Mouse (Mus musculus) stomach, embryonic 16.5 days (tissue): ENCODE results near the gene Sfxn5. TPM values are rescaled to one million over a fixed set of nuclear protein-coding genes. Genes with fewer than 3 reads are reported as not detected.
A peak's percentile ranks its signal among the peaks of the same experiment; 100 is the strongest.

Experiments
- ATAC-seq: fragments of 200-750 bp; cut with Nextera tagmentation; 2 replicates; pipeline ENCODE4 v1.8.0; 2017; ENCODE audit warnings: moderate number of reproducible peaks, moderate TSS enrichment; ENCODE audit not compliant: insufficient read depth, low FRiP score
- H3K27ac ChIP-seq: fragments of 300-500 bp; sonication (generic); 2 replicates; pipeline ENCODE4 v1.5.1; 2014; ENCODE audit warnings: low read length
- H3K27me3 ChIP-seq: fragments of 300-500 bp; sonication (generic); 2 replicates; pipeline ENCODE4 v1.6.1; 2014; ENCODE audit warnings: low read length, control low read depth, mixed read lengths; ENCODE audit not compliant: control insufficient read depth, insufficient read depth
- H3K36me3 ChIP-seq: fragments of 300-500 bp; sonication (generic); 2 replicates; pipeline ENCODE4 v1.6.1; 2014; ENCODE audit warnings: low read length; ENCODE audit not compliant: control insufficient read depth, insufficient read depth
- H3K4me1 ChIP-seq: fragments of 300-500 bp; sonication (generic); 2 replicates; pipeline ENCODE4 v1.6.1; 2014; ENCODE audit warnings: low read length, control low read depth, mixed read lengths; ENCODE audit not compliant: control insufficient read depth, insufficient read depth
- H3K4me2 ChIP-seq: fragments of 300-500 bp; sonication (generic); 2 replicates; pipeline ENCODE4 v1.6.1; 2014; ENCODE audit warnings: low read depth, low read length, mixed read lengths
- H3K4me3 ChIP-seq: fragments of 300-500 bp; sonication (generic); replicated peaks from 2 replicates; pipeline ENCODE4 v1.5.1; 2014; ENCODE audit warnings: mild to moderate bottlenecking, low read length
- H3K9ac ChIP-seq: fragments of 300-500 bp; sonication (generic); 2 replicates; pipeline ENCODE4 v1.6.1; 2014; ENCODE audit warnings: low read length
- H3K9me3 ChIP-seq: fragments of 300-500 bp; sonication (generic); replicated peaks from 2 replicates; pipeline ENCODE4 v1.6.1; 2016; ENCODE audit warnings: low read length, control low read depth; ENCODE audit not compliant: control insufficient read depth
- WGBS: fragments of 180-500 bp; shearing (Covaris S2); extraction: QIAGEN DNeasy Blood & Tissue Kit; methylation state at CpG from one replicate; pipeline ENCODE4 v1.1.7; 2014; 5-methylcytosine and 5-hydroxymethylcytosine counted together
- polyA plus RNA-seq: library from polyadenylated mRNA; unstranded; fragments of >200 nt; fragmentation: Nextera tagmentation; extraction: Ambion mirVana; gene quantifications from 2 replicates; pipeline ENCODE4 v1.2.1, GENCODE M21; 2015

The Sfxn5 gene
- polyA plus RNA-seq, 1 experiment from 2014 or later, result 11.0 TPM

DNA sequence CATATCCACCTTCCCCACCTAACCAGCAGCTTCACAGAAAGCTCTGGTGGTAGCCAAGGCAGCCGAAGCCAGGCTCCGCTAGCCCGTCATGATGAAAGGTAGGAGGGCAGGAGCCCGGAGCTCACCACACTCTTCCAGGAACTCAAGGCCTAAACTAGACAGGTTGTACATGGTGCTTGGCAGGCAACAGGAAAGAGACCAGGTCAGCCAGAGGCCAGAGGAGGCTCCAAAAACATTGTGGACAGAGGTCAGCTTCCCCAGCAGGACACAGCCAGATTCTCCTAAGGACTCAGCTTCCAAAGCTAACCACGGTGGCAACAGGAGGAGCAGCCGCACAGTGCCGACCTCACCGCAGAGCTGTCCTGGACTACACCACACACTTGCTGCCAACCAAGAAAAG, 9.8 kb upstream of the Sfxn5 start:
- H3K27ac ChIP-seq, result no peak overlapping the region
- H3K9me3 ChIP-seq, result no peaks in the 10 kb centered on the region
- no peak for ATAC-seq
- H3K27me3 ChIP-seq, result no peaks in the 10 kb centered on the region
- no peak overlapping the region for H3K4me2 ChIP-seq
- H3K4me1 ChIP-seq, result no peaks in the 10 kb centered on the region
- no peak overlapping the region for H3K9ac ChIP-seq
- H3K36me3 ChIP-seq, result no peaks in the 10 kb centered on the region
- WGBS, result 85% methylated on average over 8 of the region's 8 CpGs
- no peak overlapping the region for H3K4me3 ChIP-seq

DNA sequence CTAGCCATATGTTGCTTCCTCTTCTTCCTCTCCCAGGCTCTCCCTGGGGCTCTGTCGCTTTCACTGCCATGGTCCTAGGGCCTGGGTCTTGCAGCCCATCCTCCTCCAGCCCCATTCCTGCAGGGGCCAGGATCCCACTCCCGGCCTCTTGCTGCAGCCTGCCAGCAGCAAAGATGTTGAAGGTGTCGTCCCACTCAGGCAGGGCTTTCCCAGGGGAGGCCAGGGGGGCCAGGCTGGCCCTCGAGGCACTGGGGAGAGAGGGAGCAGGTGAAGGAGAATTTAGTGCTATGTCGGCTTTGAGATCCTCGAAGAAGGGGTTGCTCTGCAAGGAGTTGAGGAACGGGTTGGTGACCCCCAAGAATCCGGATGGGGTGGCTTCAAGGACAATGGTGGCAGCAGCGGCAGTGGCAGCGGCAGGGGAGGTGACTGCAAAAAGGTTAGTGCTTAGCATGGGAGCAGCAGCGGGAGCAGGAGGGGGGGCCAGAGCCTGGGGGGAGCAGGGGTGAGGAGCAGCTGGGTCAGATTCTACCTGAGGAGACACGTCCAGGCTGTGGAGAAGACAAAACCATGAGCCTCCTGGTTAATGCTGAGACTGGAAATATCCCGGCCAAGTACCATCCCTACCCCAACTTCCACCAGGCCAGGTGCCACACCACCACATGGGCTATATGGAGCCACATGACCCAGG, 8.7 kb upstream of the Sfxn5 start:
- Histone ChIP-seq H3K36me3 (0 out of 2 replicates have a peak, but pooled peaks cover 2% of the 10 kb centered on the region), H3K9me3 (no peaks in the 10 kb centered on the region), H3K27ac (no peak overlapping the region), H3K9ac (no peak overlapping the region), H3K4me1 (no peaks in the 10 kb centered on the region), H3K4me3 (no peak overlapping the region), H3K4me2 (no peak overlapping the region), H3K27me3 (no peaks in the 10 kb centered on the region)
- 73% methylated on average over 13 of the region's 13 CpGs for WGBS
- ATAC-seq, result no peak

DNA sequence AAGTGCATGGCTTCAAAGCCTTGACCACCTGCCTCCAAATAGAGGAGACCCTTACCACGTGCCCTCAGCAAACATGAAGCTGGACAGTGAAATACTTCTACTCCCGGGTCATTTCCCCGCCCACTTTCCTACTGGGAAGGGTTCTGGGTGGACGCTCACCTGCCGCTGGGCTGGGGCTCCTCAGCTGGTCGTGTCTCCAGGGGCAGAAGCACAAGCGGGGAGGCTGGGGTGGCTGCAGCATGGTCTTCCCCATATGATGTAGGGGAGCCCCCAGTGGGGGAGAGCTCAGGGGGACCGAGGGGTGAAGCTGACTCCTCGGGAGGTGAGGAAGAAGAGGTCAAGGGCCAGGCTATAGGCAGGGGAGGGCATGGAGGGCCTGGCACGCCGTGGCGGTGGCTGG, 7.0 kb upstream of the Sfxn5 start:
- no peaks in the 10 kb centered on the region for H3K4me1 ChIP-seq
- WGBS, result 65% methylated on average over 12 of the region's 12 CpGs
- no peak overlapping the region for H3K9ac ChIP-seq
- H3K27ac ChIP-seq, result no peak overlapping the region
- no peak overlapping the region for H3K4me3 ChIP-seq
- no peak for ATAC-seq
- H3K36me3 ChIP-seq, result 0 out of 2 replicates have a peak, but pooled peaks cover 4% of the 10 kb centered on the region
- no peak overlapping the region for H3K4me2 ChIP-seq
- no peaks in the 10 kb centered on the region for H3K27me3 ChIP-seq
- no peaks in the 10 kb centered on the region for H3K9me3 ChIP-seq

DNA sequence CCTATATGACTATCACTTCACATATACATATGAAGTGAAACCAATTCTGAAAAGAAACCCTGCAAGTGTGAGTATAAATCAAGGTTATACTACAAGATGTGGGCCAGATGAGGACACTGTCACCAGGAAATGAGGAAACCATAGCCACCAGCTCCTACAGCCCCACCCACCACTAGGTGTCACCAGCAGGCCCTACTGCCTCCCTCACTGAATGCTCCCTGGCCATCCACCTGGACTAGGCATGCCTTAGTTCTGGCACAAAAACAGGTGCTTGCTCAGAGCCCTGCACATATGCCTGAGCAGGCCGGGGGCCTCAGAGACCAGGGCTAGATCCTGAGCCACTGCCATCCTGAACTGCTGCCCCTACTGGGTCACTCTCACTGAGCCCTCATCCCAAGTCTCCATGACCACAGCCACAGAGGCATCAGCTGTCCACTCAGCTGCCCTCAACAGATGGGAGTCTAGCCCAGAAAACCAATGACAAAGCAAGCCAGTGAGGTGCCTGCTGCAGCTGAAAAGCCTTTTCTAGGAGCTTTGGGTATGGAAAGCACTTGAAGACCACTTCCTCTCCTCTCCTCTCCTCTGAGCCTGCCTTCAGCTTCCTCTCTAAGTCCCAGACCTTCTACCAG, 6.2 kb upstream of the Sfxn5 start:
- Histone ChIP-seq H3K27ac (no peak overlapping the region), H3K9me3 (no peaks in the 10 kb centered on the region), H3K4me2 (no peak overlapping the region), H3K4me3 (no peak overlapping the region), H3K36me3 (0 out of 2 replicates have a peak, but pooled peaks cover 4% of the 10 kb centered on the region), H3K9ac (no peak overlapping the region), H3K4me1 (peaks cover under 1% of the 10 kb centered on the region; the same call in 1 of the 2 replicates), H3K27me3 (no peaks in the 10 kb centered on the region)
- WGBS, result 64% methylated on average over 1 of the region's 1 CpGs
- ATAC-seq, result peak; percentile 35; the same call in 1 of the 2 replicates

DNA sequence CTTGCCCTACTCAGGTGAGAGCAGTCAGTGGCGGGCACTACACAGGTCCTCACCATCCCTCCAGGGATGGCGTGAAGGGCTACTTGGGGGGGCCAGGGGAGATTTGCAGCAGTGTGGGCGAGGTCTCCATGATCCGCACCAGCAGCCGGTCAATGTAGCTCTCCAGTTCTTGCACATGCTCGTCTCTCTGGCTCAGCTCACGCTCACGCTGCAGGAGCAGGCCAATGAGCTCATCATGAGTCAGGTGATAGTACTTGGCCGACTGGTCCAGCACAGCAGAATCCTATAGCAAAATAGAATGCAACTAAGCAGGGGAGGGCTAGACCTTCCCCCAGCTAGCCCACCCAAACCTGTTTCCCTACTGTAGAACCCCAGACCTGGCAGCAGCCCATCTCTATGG, 3.7 kb upstream of the Sfxn5 start:
- Histone ChIP-seq H3K27me3 (no peaks in the 10 kb centered on the region), H3K9me3 (no peaks in the 10 kb centered on the region), H3K4me2 (no peak overlapping the region), H3K36me3 (0 out of 2 replicates have a peak, but pooled peaks cover 4% of the 10 kb centered on the region), H3K4me1 (peaks cover 6% of the 10 kb centered on the region), H3K4me3 (no peak overlapping the region), H3K9ac (no peak overlapping the region), H3K27ac (no peak overlapping the region)
- no peak for ATAC-seq
- 85% methylated on average over 9 of the region's 9 CpGs for WGBS

DNA sequence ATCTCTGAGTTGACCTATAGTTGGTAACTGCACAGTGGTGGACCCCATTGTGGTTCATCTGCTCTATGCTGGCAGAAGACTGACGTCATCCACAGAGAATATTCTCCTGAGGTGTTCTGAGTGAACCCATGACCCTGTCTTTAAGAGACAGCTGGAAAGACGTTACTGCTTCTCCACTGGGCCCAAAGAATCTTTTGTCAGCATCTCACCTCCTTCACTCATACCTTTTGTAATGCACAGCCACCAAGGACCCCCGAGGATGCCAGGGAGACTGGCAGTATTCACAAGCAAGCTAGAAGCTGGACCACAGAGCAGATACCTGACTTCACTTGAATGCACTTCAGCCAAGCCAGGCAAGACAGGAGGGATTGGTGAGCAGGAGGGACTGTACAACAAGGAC, 2.1 kb upstream of the Sfxn5 start:
- 63% methylated on average over 3 of the region's 3 CpGs for WGBS
- H3K9ac ChIP-seq, result peak overlapping the region; percentile 38; the same call in 1 of the 2 replicates
- no peaks in the 10 kb centered on the region for H3K9me3 ChIP-seq
- no peak for ATAC-seq
- H3K36me3 ChIP-seq, result 0 out of 2 replicates have a peak, but pooled peaks cover 4% of the 10 kb centered on the region
- H3K27ac ChIP-seq, result peak overlapping the region; percentile 13
- no peaks in the 10 kb centered on the region for H3K27me3 ChIP-seq
- H3K4me3 ChIP-seq, result no peak overlapping the region
- peaks cover 13% of the 10 kb centered on the region for H3K4me1 ChIP-seq
- no peak overlapping the region for H3K4me2 ChIP-seq

DNA sequence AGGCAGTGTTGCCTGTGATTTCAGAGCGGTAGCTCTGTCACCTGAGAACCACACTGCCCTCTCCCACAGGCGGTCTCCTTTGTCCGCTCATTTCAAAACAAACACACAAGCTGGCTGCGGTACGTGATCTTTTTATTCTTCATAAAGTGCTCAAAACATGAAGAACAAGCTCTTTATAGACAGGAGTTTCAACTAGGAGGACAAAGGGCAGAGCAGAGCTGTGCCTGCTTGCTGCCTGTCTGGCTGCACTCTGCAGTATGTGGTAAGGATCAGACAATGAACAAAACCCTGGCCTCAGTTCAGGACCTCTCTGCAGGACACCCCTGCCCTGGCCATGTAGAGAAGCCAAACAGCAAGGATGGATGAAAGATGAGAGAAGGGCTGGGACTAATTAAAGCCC, 1.6 kb upstream of the Sfxn5 start:
- Histone ChIP-seq H3K9ac (peak overlapping the region; percentile 38), H3K4me1 (peaks cover 13% of the 10 kb centered on the region), H3K27me3 (no peaks in the 10 kb centered on the region), H3K4me3 (no peak overlapping the region), H3K27ac (peak overlapping the region; percentile 13), H3K4me2 (no peak overlapping the region), H3K9me3 (no peaks in the 10 kb centered on the region), H3K36me3 (0 out of 2 replicates have a peak, but pooled peaks cover 4% of the 10 kb centered on the region)
- ATAC-seq, result no peak
- WGBS, result 59% methylated on average over 5 of the region's 5 CpGs

DNA sequence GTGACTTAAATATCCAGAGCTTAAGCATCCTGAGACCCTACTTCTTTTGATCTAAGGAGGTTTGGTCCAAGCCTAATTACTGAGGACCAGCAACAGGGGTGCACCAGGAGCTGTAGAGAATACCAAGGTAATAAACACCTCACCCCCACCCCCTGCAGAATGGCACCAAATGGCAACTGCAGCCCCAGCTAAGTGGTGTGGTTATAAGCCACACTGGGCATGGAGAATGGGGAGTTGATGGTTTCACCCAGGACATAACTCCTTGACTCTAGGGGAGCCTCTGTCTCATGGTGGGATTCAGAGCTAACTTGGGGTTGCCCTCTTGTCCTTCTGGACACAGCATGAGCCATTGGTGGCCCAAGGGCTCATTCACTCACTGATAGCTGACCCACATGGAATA, 1.0 kb upstream of the Sfxn5 start:
- H3K4me2 ChIP-seq, result no peak overlapping the region; the same call in 1 of the 2 replicates
- peak overlapping the region; percentile 95; the same call in 1 of the 2 replicates for H3K27ac ChIP-seq
- no peaks in the 10 kb centered on the region for H3K9me3 ChIP-seq
- H3K4me3 ChIP-seq, result no peak overlapping the region; the same call in 1 of the 2 replicates
- peaks cover 13% of the 10 kb centered on the region for H3K4me1 ChIP-seq
- ATAC-seq, result no peak
- H3K9ac ChIP-seq, result 0 out of 2 replicates have a peak overlapping the region, but pooled peaks have one; percentile 38
- H3K36me3 ChIP-seq, result 0 out of 2 replicates have a peak, but pooled peaks cover 4% of the 10 kb centered on the region
- H3K27me3 ChIP-seq, result no peaks in the 10 kb centered on the region

DNA sequence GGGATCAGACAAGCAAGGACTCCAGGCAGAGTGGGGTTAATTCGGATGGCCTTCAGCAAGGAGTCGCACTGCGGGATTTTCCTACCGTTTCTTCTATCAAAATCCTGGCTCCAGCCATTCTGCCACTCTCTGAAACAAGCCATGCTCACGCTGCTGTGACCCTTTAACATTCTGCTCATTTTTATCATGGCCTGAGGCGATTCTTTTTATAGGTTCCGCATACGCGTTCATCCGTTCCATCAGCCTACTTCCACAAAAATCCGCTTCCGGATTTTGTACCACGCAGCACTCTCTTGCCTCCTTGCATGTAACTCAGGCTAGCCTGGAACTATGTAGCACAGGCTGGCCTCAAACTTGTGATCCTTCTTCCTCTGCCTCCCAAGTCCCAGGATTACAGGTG, 510 bp upstream of the Sfxn5 start:
- Histone ChIP-seq H3K36me3 (0 out of 2 replicates have a peak, but pooled peaks cover 4% of the 10 kb centered on the region), H3K9ac (peak overlapping the region; percentile 89), H3K9me3 (no peaks in the 10 kb centered on the region), H3K27me3 (no peaks in the 10 kb centered on the region), H3K4me2 (peak overlapping the region; percentile 86), H3K27ac (peak overlapping the region; percentile 95), H3K4me1 (peaks cover 13% of the 10 kb centered on the region), H3K4me3 (peak overlapping the region; percentile 81)
- ATAC-seq, result 0 out of 2 replicates have a peak, but pooled peaks have one; percentile 0
- 3% methylated on average over 13 of the region's 13 CpGs for WGBS
